Mouse (Mus musculus): Measurements from ENCODE around the gene Kcp. TPM values are rescaled to one million over a fixed set of nuclear protein-coding genes. Genes with fewer than 3 reads are reported as not detected.

The Kcp gene
- polyA plus RNA-seq, 1 experiment, result 7.1 TPM

DNA sequence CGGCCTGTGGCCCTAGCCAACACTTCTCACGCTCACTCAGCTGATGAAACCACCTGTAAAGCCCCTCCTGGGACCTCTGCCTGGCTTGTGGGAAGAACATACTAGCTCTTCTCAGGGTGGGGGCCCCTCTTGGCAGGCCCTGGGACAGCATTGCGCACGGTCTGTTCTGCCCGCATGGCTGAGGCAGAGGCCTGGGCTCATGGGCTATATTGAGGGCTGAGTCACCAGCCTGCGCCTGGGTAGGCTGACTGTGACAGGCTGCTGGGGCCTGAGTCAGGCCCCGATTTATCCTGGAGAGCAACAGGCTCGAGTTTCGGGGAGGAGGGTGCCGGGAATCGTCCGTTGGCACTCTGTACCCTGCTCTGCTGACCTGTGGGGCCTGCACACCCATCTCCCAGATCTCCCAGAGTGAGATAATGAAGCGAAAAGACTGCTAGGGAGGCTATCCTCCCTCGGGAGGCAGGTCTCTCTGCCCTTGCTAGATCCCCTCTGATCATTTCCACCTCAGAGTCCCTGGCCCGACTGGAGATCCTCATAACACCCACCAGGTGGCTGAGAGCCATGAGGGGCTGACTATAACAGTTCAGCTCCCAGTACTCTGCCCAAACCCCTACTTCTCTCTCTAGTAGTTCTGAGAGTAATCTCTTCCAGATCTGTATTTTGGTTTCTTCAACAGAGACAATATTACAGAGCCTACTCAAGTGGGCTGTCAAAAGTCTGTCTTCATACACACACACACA is 76.9 kb downstream of the Kcp start:
- Histone ChIP-seq H3K4me3 (ENCODE audit: insufficient read depth, low read length) (no peak overlapping the region), H3K27ac (ENCODE audit: insufficient read depth, low read length) (peak overlapping the region; percentile 91), H3K4me1 (ENCODE audit: control insufficient read depth, insufficient read depth, low read length) (peaks cover 24% of the 10 kb centered on the region)
- TF ChIP-seq CTCF (IDR thresholded peaks at IDR 0.05; ENCODE audit: borderline replicate concordance, insufficient read depth, low read length) (no peak), POLR2A (IDR thresholded peaks at IDR 0.05; ENCODE audit: low read depth, low read length) (no peak; the same call in 1 of the 2 replicates)

- no peak overlapping the region for H3K4me3 ChIP-seq (ENCODE audit: insufficient read depth, low read length)
- H3K4me1 ChIP-seq (ENCODE audit: control insufficient read depth, insufficient read depth, low read length), result peaks cover 24% of the 10 kb centered on the region
- H3K27ac ChIP-seq (ENCODE audit: insufficient read depth, low read length), result no peak overlapping the region
- TF ChIP-seq CTCF (IDR thresholded peaks at IDR 0.05; ENCODE audit: borderline replicate concordance, insufficient read depth, low read length), result no peak
- no peak for TF ChIP-seq POLR2A (IDR thresholded peaks at IDR 0.05; ENCODE audit: low read depth, low read length)
Measured at GRCm38 (mm10) chr6:29428171-29428570, 79.6 kb downstream of the Kcp start.

- Histone ChIP-seq H3K4me1 (ENCODE audit: control insufficient read depth, insufficient read depth, low read length) (peaks cover 12% of the 10 kb centered on the region), H3K4me3 (ENCODE audit: insufficient read depth, low read length) (no peak overlapping the region), H3K27ac (ENCODE audit: insufficient read depth, low read length) (no peak overlapping the region)
- TF ChIP-seq POLR2A (IDR thresholded peaks at IDR 0.05; ENCODE audit: low read depth, low read length) (no peak), CTCF (IDR thresholded peaks at IDR 0.05; ENCODE audit: borderline replicate concordance, insufficient read depth, low read length) (no peak)
Measured at GRCm38 (mm10) chr6:29426331-29426730, 81.4 kb downstream of the Kcp start.

GRCm38 (mm10) chr6:29425118-29425517 is 82.6 kb downstream of the Kcp start:
- no peak for TF ChIP-seq POLR2A (IDR thresholded peaks at IDR 0.05; ENCODE audit: low read depth, low read length)
- H3K27ac ChIP-seq (ENCODE audit: insufficient read depth, low read length), result no peak overlapping the region
- H3K4me3 ChIP-seq (ENCODE audit: insufficient read depth, low read length), result no peak overlapping the region
- H3K4me1 ChIP-seq (ENCODE audit: control insufficient read depth, insufficient read depth, low read length), result peaks cover 8% of the 10 kb centered on the region

Other genes with a start within 250 kb of the Kcp start
- gene Hilpda, start 235.5 kb downstream of the Kcp start, polyA plus RNA-seq (2011; ENCODE audit: insufficient read length, low read depth, missing spikeins), result 25.3 and 27.6 TPM in 2 replicates
- not detected in 2 replicates for gene Fam71f2, start 228.4 kb downstream of the Kcp start, polyA plus RNA-seq (2011; ENCODE audit: insufficient read length, low read depth, missing spikeins)
- not detected in 2 replicates for gene Fam71f1, start 188.8 kb downstream of the Kcp start, polyA plus RNA-seq (2011; ENCODE audit: insufficient read length, low read depth, missing spikeins)
- 1,348 and 1,377 TPM in 2 replicates for gene Calu, start 159.9 kb downstream of the Kcp start, polyA plus RNA-seq (2011; ENCODE audit: insufficient read length, low read depth, missing spikeins)
- gene Opn1sw, start 119.5 kb downstream of the Kcp start, polyA plus RNA-seq (2011; ENCODE audit: insufficient read length, low read depth, missing spikeins), result 0.40 and 0.78 TPM in 2 replicates
- 25.1 and 26.7 TPM in 2 replicates for gene Ccdc136, start 111.6 kb downstream of the Kcp start, polyA plus RNA-seq (2011; ENCODE audit: insufficient read length, low read depth, missing spikeins)
- 107 and 151 TPM in 2 replicates for gene Flnc, start 74.7 kb downstream of the Kcp start, polyA plus RNA-seq (2011; ENCODE audit: insufficient read length, low read depth, missing spikeins)
- 131 and 136 TPM in 2 replicates for gene Atp6v1f, start 40.2 kb downstream of the Kcp start, polyA plus RNA-seq (2011; ENCODE audit: insufficient read length, low read depth, missing spikeins)
- not detected in 2 replicates for gene Atp6v1fnb, start 36.5 kb downstream of the Kcp start, polyA plus RNA-seq (2011; ENCODE audit: insufficient read length, low read depth, missing spikeins)
- gene Irf5, start 18.7 kb upstream of the Kcp start, polyA plus RNA-seq (2011; ENCODE audit: insufficient read length, low read depth, missing spikeins), result 4.2 and 4.7 TPM in 2 replicates
- gene Tnpo3, start 101.9 kb upstream of the Kcp start, polyA plus RNA-seq (2011; ENCODE audit: insufficient read length, low read depth, missing spikeins), result 68.8 and 76.1 TPM in 2 replicates
- gene Tspan33, start 186.3 kb upstream of the Kcp start, polyA plus RNA-seq (2011; ENCODE audit: insufficient read length, low read depth, missing spikeins), result 0.40 and 1.1 TPM in 2 replicates
- gene Smo, start 227.6 kb upstream of the Kcp start, polyA plus RNA-seq (2011; ENCODE audit: insufficient read length, low read depth, missing spikeins), result 53.4 and 66.1 TPM in 2 replicates

Measured in embryonic fibroblast, embryonic 13.5 days (primary cell).